Mouse (Mus musculus): ENCODE measurements at regions not wholly inside any gene's neighbourhood (a gene's known extent, or its start where the extent isn't known, plus 50 kb on each side); places are given as distances from the start of the nearest gene placed in this dataset.

DNA sequence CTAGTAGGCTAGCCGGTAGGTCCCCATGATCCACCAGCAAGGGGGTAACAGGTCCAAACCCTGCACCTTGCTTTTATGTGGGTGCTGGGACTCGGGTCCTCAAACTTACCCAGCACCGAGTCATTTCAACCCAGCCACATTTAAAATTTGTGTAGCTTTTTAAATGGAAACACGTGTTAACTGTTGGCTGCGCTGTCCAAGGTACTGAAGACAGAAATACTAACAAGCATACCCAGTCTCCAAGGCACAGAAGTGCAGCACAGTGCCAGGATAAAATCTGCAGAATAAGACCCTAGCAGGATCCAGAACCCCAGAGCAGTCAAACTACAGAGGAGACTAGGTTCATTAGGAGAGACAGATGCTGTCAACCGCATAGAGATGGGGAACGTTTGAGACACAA lies 122.6 kb upstream of the Srrm4 start:
- TF ChIP-seq CTCF (IDR thresholded peaks at IDR 0.05) (no peak), EP300 (IDR thresholded peaks at IDR 0.05) (no peak)

Data from lung, postnatal 0 days (tissue).